Mouse (Mus musculus): ENCODE results near the gene Smbd1.

Gene Smbd1

GRCm38 (mm10) chr16:32813771-32814170 is 3.5 kb upstream of the Smbd1 start:
- CTCF ChIA-PET: interaction anchor here (0.6 kb wide), 1 partner anchor 436 kb away, joined by 4 read pairs; no protein-coding TSS in a partner anchor

GRCm38 (mm10) chr16:32813362-32813761 is 3.1 kb upstream of the Smbd1 start:
- CTCF ChIA-PET: no interaction called here

DNA sequence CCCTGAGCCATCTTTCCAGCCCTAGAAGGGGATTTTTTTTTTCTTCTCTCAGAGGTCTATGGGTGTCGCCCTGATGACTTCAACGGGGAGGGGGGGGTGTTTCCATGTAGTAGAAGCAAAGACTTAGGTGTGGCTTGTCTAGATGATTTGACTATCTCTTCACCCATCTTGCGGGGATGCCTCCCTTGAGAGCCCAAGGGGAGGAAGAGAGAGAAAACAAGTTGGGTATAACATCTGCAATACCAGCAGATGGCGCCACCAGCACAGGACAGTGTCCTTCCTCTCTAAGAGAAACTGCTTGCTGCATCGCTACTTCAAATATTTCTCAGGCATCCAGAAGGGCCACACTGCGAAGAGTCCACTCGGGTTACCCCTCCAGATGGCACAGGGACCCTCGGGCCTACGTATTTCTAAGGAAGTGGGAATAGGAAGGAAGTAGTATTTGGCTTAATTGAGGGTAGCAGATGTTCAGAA is 2.6 kb upstream of the Smbd1 start:
- CTCF ChIA-PET: no interaction called here

GRCm38 (mm10) chr16:32807408-32808185 is 2.7 kb downstream of the Smbd1 start:
- CTCF ChIA-PET: no interaction called here

DNA sequence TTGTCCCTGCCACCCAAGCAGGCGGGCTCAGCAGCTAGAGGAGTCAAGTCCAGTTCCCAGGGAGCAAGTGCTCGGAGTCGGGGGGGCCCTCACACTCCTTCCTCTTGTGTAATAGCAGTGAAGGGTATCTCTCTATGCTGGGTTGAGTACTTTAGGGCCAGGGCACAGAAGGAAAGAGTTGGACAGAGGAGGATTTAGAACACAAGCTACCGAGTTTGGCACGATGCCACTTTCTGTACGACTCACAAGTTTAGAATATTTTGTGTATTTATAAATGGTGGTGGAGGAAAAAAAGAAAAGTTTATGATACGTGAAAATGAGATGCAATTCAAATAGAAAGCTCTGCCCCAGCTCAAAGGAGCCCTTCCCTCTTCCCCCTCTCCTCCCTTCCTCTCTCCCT is 5.1 kb downstream of the Smbd1 start:
- CTCF ChIA-PET: interaction anchor here (0.7 kb wide), 1 partner anchor 711 kb away, joined by 3 read pairs; no protein-coding TSS in a partner anchor

DNA sequence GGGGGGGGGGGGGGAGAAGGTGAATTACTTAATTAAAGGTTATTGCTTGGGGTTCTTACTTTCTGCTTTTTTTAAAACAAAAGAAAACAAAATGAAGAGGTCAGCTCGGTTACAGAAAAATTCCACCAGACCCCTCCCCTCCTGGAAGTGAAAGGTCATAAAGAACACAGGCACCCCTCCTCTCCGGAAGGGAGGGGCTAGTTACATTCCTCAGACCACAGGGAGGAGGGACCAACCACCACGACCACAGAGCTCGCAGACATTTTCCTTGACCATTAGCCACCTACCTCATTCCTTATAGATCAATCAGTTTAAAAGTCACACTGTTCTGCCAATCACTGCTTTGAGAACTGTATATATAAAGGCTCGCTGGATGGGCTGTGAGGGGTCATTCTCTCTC is 6.4 kb downstream of the Smbd1 start:
- CTCF ChIA-PET: no interaction called here

- CTCF ChIA-PET: no interaction called here
Measured at GRCm38 (mm10) chr16:32803252-32803853, 6.9 kb downstream of the Smbd1 start.

DNA sequence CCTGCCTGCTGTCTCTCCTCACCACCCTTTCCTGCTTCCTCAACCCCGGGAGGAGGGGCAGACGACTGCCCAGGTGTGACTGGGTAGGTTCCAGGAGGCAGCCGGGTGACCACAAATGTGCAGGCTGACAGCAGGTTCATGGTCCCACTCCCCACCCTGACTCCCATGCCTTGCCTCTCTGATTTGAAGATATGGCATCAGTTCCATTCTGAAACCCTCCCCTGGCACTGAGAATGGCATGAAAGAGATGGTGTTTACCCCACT is 12.9 kb downstream of the Smbd1 start, which contains the start of gene Muc20:
Gene Muc20, minus strand, starts transcription at position 10 of the 264 bp plus-strand sequence.
- CTCF ChIA-PET: no interaction called here

- CTCF ChIA-PET: no interaction called here
Measured at GRCm38 (mm10) chr16:32796676-32797425, 13.4 kb downstream of the Smbd1 start.

DNA sequence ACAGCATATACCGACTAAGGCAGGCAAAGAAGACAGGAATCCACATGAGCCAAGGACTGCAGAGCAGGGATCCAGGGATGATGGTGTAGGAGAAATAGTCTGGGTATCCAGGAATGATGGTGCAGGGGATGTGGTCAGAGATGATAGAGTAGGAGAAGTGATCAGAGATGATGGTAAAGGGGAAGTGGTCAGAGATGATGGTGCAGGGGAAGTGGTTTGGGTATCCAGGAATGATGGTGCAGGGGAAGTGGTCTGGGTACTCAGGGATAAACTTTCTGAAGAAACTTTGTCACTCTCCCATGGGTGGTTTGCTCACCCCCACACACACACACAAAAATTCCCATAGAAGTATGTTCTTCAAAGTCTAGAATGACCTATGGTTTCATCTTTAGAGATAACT is 15.1 kb downstream of the Smbd1 start:
- CTCF ChIA-PET: no interaction called here

- CTCF ChIA-PET: no interaction called here
Measured at GRCm38 (mm10) chr16:32790056-32790455, 20.2 kb downstream of the Smbd1 start.

- CTCF ChIA-PET: no interaction called here
Measured at GRCm38 (mm10) chr16:32784840-32785239, 25.4 kb downstream of the Smbd1 start.

GRCm38 (mm10) chr16:32783324-32784062 is 26.8 kb downstream of the Smbd1 start:
- CTCF ChIA-PET: no interaction called here

DNA sequence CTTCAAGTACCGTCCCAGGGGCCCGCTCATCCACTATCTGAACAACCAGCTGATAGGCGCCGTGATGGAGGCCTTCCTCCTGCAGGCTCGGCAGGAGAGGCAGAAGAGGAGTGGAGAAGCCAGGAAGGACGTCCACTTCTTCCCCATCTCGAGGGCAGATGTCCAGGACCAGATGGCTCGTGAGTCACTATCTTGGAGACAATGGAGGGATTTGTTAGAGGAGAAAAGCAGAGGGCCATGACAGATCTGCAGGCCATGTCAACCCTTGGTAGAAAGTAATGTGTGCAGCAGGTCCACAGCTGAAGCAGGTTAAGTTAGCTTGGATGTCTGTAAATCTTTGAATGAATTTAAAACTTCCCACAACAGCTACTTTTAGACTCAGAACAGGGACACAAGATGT is 31.3 kb downstream of the Smbd1 start:
- CTCF ChIA-PET: no interaction called here

- CTCF ChIA-PET: no interaction called here
Measured at GRCm38 (mm10) chr16:32776676-32777075, 33.6 kb downstream of the Smbd1 start.

DNA sequence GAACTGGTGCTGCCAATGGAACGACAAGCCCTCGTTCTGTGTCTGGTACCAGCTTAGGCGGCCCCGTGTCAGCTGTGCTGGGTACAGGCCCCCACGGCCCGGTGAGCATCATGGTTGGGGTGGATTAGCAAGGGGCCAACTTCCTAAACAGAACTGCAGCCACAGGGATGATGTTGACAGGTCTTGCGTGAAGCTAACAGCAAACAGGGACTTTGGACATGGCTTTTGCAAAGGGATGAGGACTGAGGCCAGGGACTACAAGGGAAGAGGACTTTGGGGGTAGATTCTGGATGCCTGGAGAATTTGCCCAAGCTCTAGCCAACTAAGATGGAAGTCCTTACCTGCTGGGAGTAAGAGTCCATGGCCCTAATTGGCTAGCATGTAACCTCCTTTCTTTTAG is 43.4 kb downstream of the Smbd1 start:
- CTCF ChIA-PET: no interaction called here

DNA sequence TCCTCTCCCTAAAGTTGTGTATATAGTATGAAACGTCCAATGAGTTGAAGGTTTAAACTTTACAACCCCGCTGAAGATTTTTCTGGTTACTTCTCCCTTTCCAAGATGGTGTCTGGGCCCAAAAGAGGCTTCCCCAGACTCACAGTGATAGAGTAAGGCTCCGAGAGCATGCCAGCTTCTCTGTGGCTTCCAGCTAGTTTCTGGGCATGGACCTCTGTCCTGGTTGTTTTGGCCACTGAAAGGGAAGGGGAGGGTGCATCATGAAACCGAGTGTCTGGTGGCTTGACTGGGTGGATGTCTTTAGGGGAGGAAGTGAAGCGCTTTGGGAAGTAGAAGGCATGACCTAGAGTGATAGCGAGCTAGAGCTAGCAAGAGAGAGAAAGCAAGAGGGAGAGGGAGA is 45.3 kb downstream of the Smbd1 start:
- CTCF ChIA-PET: interaction anchor here (0.5 kb wide), 1 partner anchor 50 kb away, joined by 3 read pairs; no protein-coding TSS in a partner anchor

DNA sequence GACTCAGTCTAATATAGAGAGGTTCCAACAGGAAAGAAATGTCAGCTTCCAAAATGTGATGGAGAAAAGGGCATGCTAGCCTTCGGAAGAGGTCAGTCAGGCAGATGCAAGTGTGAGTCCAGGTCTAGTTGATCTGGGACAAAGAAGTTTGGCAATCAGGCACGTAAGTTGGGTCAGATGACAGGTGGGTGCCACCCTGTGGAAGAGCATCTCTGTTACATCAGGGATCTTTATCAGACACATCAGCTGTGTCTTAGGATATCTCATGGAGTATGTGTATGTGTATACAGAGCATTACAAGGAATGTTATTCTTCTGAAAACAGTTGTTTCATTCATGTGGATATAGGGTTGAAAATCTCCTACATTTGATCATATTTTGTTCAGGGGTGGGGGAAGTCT is 45.7 kb downstream of the Smbd1 start:
- CTCF ChIA-PET: no interaction called here

Data from spleen, embryonic (tissue).